Mouse (Mus musculus) myocyte (in vitro differentiated cells): ENCODE data around the gene BC005624. TPM values are rescaled to one million over a fixed set of nuclear protein-coding genes. Genes with fewer than 3 reads are reported as not detected.

Experiments
- H3K27me3 ChIP-seq: one replicate; pipeline ENCODE4 v1.6.1; 2011; ENCODE audit not compliant: control insufficient read depth, insufficient read depth, insufficient read length
- H3K36me3 ChIP-seq: one replicate; pipeline ENCODE4 v1.6.1; 2011; ENCODE audit not compliant: control insufficient read depth, insufficient read depth
- H3K4me2 ChIP-seq: one replicate; pipeline ENCODE4 v1.6.1; 2011; ENCODE audit warnings: low read depth, control low read depth
- H3K4me3 ChIP-seq: one replicate; pipeline ENCODE4 v1.5.1; 2011; ENCODE audit warnings: mild to moderate bottlenecking, control low read depth, moderate library complexity
- H3K79me2 ChIP-seq: one replicate; pipeline ENCODE4 v1.6.1; 2011; ENCODE audit not compliant: control insufficient read depth, insufficient read depth
- H3ac ChIP-seq: one replicate; pipeline ENCODE4 v1.6.1; 2011; ENCODE audit not compliant: control insufficient read depth, insufficient read length
- CEBPB ChIP-seq: IDR thresholded peaks from 2 replicates; pipeline ENCODE4 v1.6.1; 2011; ENCODE audit warnings: mild to moderate bottlenecking, moderate library complexity; ENCODE audit not compliant: poor library complexity, insufficient read depth, severe bottlenecking
- E2F4 ChIP-seq: IDR thresholded peaks from one replicate; pipeline ENCODE4 v1.6.1; 2011; ENCODE audit warnings: mild to moderate bottlenecking, control low read depth, moderate library complexity; ENCODE audit not compliant: insufficient read depth
- MAX ChIP-seq: IDR thresholded peaks from one replicate; pipeline ENCODE4 v1.6.1; 2011; ENCODE audit warnings: low read depth, mild to moderate bottlenecking, control low read depth
- MYOD1 ChIP-seq, 3 experiments: IDR thresholded peaks; one replicate each; pipeline ENCODE4 v1.6.1; 2011; ENCODE audit warnings: control low read depth in 2 of 3, low read depth in 2 of 3, mild to moderate bottlenecking in 2 of 3, moderate library complexity in 1 of 3; ENCODE audit not compliant: insufficient read length in 2 of 3, control insufficient read depth in 1 of 3
- MYOG ChIP-seq, 3 experiments: IDR thresholded peaks; one replicate each; pipeline ENCODE4 v1.6.1; 2011; ENCODE audit warnings: control low read depth in 2 of 3, low read depth in 2 of 3, mild to moderate bottlenecking in 2 of 3; ENCODE audit not compliant: insufficient read length in 2 of 3, control insufficient read depth in 1 of 3, insufficient read depth in 1 of 3
- POLR2A ChIP-seq: IDR thresholded peaks from one replicate; pipeline ENCODE4 v1.6.1; 2011; ENCODE audit warnings: low read depth, mild to moderate bottlenecking, control low read depth, moderate library complexity; ENCODE audit not compliant: insufficient read length
- POLR2AphosphoS2 ChIP-seq: IDR thresholded peaks from one replicate; pipeline ENCODE4 v1.6.1; 2011; ENCODE audit warnings: low read depth, control low read depth; ENCODE audit not compliant: insufficient read length
- REST ChIP-seq: IDR thresholded peaks from one replicate; pipeline ENCODE4 v1.6.1; 2011; ENCODE audit warnings: mild to moderate bottlenecking, control low read depth, moderate library complexity; ENCODE audit not compliant: insufficient read depth, insufficient read length
- SRF ChIP-seq: IDR thresholded peaks from one replicate; pipeline ENCODE4 v1.6.1; 2011; ENCODE audit warnings: low read depth; ENCODE audit not compliant: control insufficient read depth, insufficient read length
- TCF12 ChIP-seq: IDR thresholded peaks from one replicate; pipeline ENCODE4 v1.6.1; 2011; ENCODE audit warnings: mild to moderate bottlenecking, control low read depth; ENCODE audit not compliant: poor library complexity, insufficient read depth, severe bottlenecking
- TCF3 ChIP-seq: IDR thresholded peaks from one replicate; pipeline ENCODE4 v1.6.1; 2011; ENCODE audit warnings: low read depth, control low read depth; ENCODE audit not compliant: insufficient read length
- USF1 ChIP-seq: IDR thresholded peaks from one replicate; pipeline ENCODE4 v1.6.1; 2011; ENCODE audit warnings: low read depth, mild to moderate bottlenecking, control low read depth, moderate library complexity
- polyA plus RNA-seq: library from polyadenylated mRNA; unstranded; fragments of >200 nt; fragmentation: generic; extraction: Trizol; gene quantifications from one replicate; pipeline ENCODE4 v1.2.1, GENCODE M21; 2012; ENCODE audit warnings: missing spikeins

The BC005624 gene
- polyA plus RNA-seq, 1 experiment = 27.9 TPM

GRCm38 (mm10) chr2:30941586-30941985, 40.4 kb downstream of the BC005624 start:
- TF ChIP-seq REST (no peak), TCF12 (no peak), E2F4 (no peak)
- no peaks in the 10 kb centered on the region for H3K27me3 ChIP-seq
- no peak overlapping the region for H3ac ChIP-seq
- no peak overlapping the region for H3K4me2 ChIP-seq
- H3K36me3 ChIP-seq = no peaks in the 10 kb centered on the region
- no peaks in the 10 kb centered on the region for H3K79me2 ChIP-seq
- no peak overlapping the region for H3K4me3 ChIP-seq

- Histone ChIP-seq H3K36me3 (no peaks in the 10 kb centered on the region), H3K4me2 (no peak overlapping the region), H3K4me3 (no peak overlapping the region), H3K27me3 (no peaks in the 10 kb centered on the region), H3ac (no peak overlapping the region), H3K79me2 (no peaks in the 10 kb centered on the region)
- no peak for TF ChIP-seq MYOD1 (IDR thresholded peaks at IDR 0.05; ENCODE audit: control insufficient read depth in 1 of 3, insufficient read length in 2 of 3, low read depth in 2 of 3)
- TF ChIP-seq TCF3 = no peak
- no peak for TF ChIP-seq MYOG (IDR thresholded peaks at IDR 0.05; ENCODE audit: control insufficient read depth in 1 of 3, insufficient read depth in 1 of 3, insufficient read length in 2 of 3, low read depth in 2 of 3)
- no peak for TF ChIP-seq POLR2A
- no peak for TF ChIP-seq POLR2AphosphoS2
- TF ChIP-seq SRF = no peak
- TF ChIP-seq CEBPB = no peak
- TF ChIP-seq REST = no peak
- no peak for TF ChIP-seq E2F4
- TF ChIP-seq TCF12 = no peak
- TF ChIP-seq MAX = no peak
Observed at GRCm38 (mm10) chr2:30938574-30938991, 43.4 kb downstream of the BC005624 start.

DNA sequence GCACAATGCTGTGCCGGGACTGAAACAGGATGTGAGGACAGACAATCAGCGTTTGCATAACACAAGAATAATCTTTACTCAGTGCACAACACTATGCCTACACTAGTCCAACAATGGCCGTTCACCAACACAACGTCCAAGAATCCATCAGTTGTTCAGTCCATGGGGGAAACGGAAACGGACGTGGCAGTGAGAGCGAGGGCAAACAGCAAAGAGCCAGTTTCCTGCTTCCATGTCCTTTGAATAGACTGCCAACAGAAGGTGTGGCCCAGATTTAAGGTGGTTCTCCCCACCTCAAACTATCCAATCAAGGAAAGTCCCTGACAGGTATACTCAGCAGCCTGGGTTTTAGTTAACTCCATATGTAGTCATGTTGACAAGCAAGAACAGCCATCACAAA, 44.3 kb downstream of the BC005624 start:
- Histone ChIP-seq H3K4me2 (no peak overlapping the region), H3K36me3 (no peaks in the 10 kb centered on the region), H3K4me3 (no peak overlapping the region), H3K79me2 (no peaks in the 10 kb centered on the region), H3ac (no peak overlapping the region), H3K27me3 (no peaks in the 10 kb centered on the region)
- no peak for TF ChIP-seq CEBPB
- TF ChIP-seq POLR2AphosphoS2 = no peak

- H3K36me3 ChIP-seq = no peaks in the 10 kb centered on the region
- H3K79me2 ChIP-seq = no peaks in the 10 kb centered on the region
- H3ac ChIP-seq = no peak overlapping the region
- no peak overlapping the region for H3K4me3 ChIP-seq
- no peak overlapping the region for H3K4me2 ChIP-seq
- TF ChIP-seq USF1 (no peak), REST (no peak), POLR2AphosphoS2 (no peak), MYOG (IDR thresholded peaks at IDR 0.05; ENCODE audit: control insufficient read depth in 1 of 3, insufficient read depth in 1 of 3, insufficient read length in 2 of 3, low read depth in 2 of 3) (no peak), MAX (no peak), E2F4 (no peak), SRF (no peak), CEBPB (no peak), MYOD1 (IDR thresholded peaks at IDR 0.05; ENCODE audit: control insufficient read depth in 1 of 3, insufficient read length in 2 of 3, low read depth in 2 of 3) (no peak), POLR2A (no peak), TCF12 (no peak)
- no peaks in the 10 kb centered on the region for H3K27me3 ChIP-seq
Observed at GRCm38 (mm10) chr2:30936808-30937207, 45.2 kb downstream of the BC005624 start.

- H3ac ChIP-seq = no peak overlapping the region
Observed at GRCm38 (mm10) chr2:30933917-30934450, 48.0 kb downstream of the BC005624 start.

More at GRCm38 (mm10) chr2:30933917-30934450, 48.0 kb downstream of the BC005624 start:
- Histone ChIP-seq H3K27me3 (no peaks in the 10 kb centered on the region), H3K36me3 (no peaks in the 10 kb centered on the region), H3K4me2 (no peak overlapping the region), H3K79me2 (no peaks in the 10 kb centered on the region), H3K4me3 (no peak overlapping the region)
- no peak for TF ChIP-seq MYOD1 (IDR thresholded peaks at IDR 0.05; ENCODE audit: control insufficient read depth in 1 of 3, insufficient read length in 2 of 3, low read depth in 2 of 3)
- no peak for TF ChIP-seq MAX
- no peak for TF ChIP-seq CEBPB
- no peak for TF ChIP-seq TCF12
- no peak for TF ChIP-seq E2F4
- no peak for TF ChIP-seq USF1
